Mouse (Mus musculus) kidney, adult 2 months (tissue): ENCODE data around the gene Prr12.

ENCODE experiments used
- CTCF ChIP-seq: fragments of 200-500 bp; conservative IDR thresholded peaks from 2 replicates; pipeline ENCODE4 v1.5.1; 2011; ENCODE audit warnings: low read depth, mild to moderate bottlenecking, control low read depth, low read length, moderate library complexity, mixed read lengths; ENCODE audit not compliant: insufficient read depth, insufficient read length
- POLR2A ChIP-seq: fragments of 200-500 bp; IDR thresholded peaks from one replicate; pipeline ENCODE4 v1.6.1; 2011; ENCODE audit warnings: low read depth, low read length, control low read depth

GRCm38 (mm10) chr7:45062239-45062835 is 9.7 kb upstream of the Prr12 start, which contains the start of the genes Nosip and Prrg2:
- 0 out of 2 replicates have a peak, but pooled peaks have one; percentile 16 for TF ChIP-seq CTCF
- no peak for TF ChIP-seq POLR2A
